Mouse (Mus musculus): ENCODE data around the gene Fam208b. TPM values are rescaled to one million over a fixed set of nuclear protein-coding genes. Genes with fewer than 3 reads are reported as not detected.

Fam208b gene
- polyA plus RNA-seq, 1 experiment from 2014 or later = 3.1 TPM

Other genes starting within 250 kb of the Fam208b start
- 147 and 156 TPM in 2 replicates for gene Gdi2, start 73.0 kb downstream of the Fam208b start, polyA plus RNA-seq (2015; fragmentation: Nextera tagmentation; extraction: Ambion mirVana)
- gene Asb13, start 22.9 kb upstream of the Fam208b start, polyA plus RNA-seq (2015; fragmentation: Nextera tagmentation; extraction: Ambion mirVana) = 3.5 and 3.9 TPM in 2 replicates
- not detected in 2 replicates for gene Calml3, start 193.2 kb upstream of the Fam208b start, polyA plus RNA-seq (2015; fragmentation: Nextera tagmentation; extraction: Ambion mirVana)
- 0.43 TPM in 1 of 2 replicates, not detected in the other for gene Calm4, start 226.6 kb upstream of the Fam208b start, polyA plus RNA-seq (2015; fragmentation: Nextera tagmentation; extraction: Ambion mirVana)
- gene Calm5, start 243.1 kb upstream of the Fam208b start, polyA plus RNA-seq (2015; fragmentation: Nextera tagmentation; extraction: Ambion mirVana) = not detected in 2 replicates